Mouse (Mus musculus) spleen, adult 2 months (tissue): ENCODE data around the gene Hsd11b2. TPM values are rescaled to one million over a fixed set of nuclear protein-coding genes. Genes with fewer than 3 reads are reported as not detected.
A peak's percentile ranks its signal among the peaks of the same experiment; 100 is the strongest.

ENCODE experiments used
- DNase-seq, 2 experiments: peaks; one replicate each; pipeline versions ENCODE4 v3.0.0 to v3.0.0-alpha.2; 2012 to 2021; ENCODE audit warnings: low spot score in 2 of 2, low read depth in 1 of 2
- H3K27ac ChIP-seq: fragments of 200-500 bp; 2 replicates; pipeline ENCODE4 v1.5.1; 2012; ENCODE audit warnings: low read length, inconsistent platforms; ENCODE audit not compliant: insufficient read depth
- H3K27me3 ChIP-seq: fragments of 200-500 bp; 2 replicates; pipeline ENCODE4 v1.6.1; 2012; ENCODE audit warnings: mild to moderate bottlenecking, moderate library complexity, low read length, inconsistent platforms; ENCODE audit not compliant: control insufficient read depth, insufficient read depth
- H3K36me3 ChIP-seq: fragments of 200-500 bp; 2 replicates; pipeline ENCODE4 v1.6.1; 2012; ENCODE audit warnings: mild to moderate bottlenecking, low read length, inconsistent platforms; ENCODE audit not compliant: control insufficient read depth, insufficient read depth
- H3K4me1 ChIP-seq: fragments of 200-500 bp; 2 replicates; pipeline ENCODE4 v1.6.1; 2011; ENCODE audit warnings: inconsistent platforms; ENCODE audit not compliant: control insufficient read depth, insufficient read depth, insufficient read length
- H3K4me3 ChIP-seq: fragments of 200-500 bp; 2 replicates; pipeline ENCODE4 v1.5.1; 2011; ENCODE audit warnings: mild to moderate bottlenecking, inconsistent platforms; ENCODE audit not compliant: insufficient read depth, insufficient read length; ENCODE audit errors: extremely low read depth
- CTCF ChIP-seq: fragments of 200-500 bp; IDR thresholded peaks from 2 replicates; pipeline ENCODE4 v1.5.1; 2011; ENCODE audit warnings: mild to moderate bottlenecking, inconsistent platforms; ENCODE audit not compliant: insufficient read depth, insufficient read length, insufficient replicate concordance; ENCODE audit errors: extremely low read depth
- POLR2A ChIP-seq: fragments of 200-500 bp; IDR thresholded peaks from 2 replicates; pipeline ENCODE4 v1.6.1; 2011; ENCODE audit warnings: low read depth, low read length, inconsistent platforms
- WGBS: fragments of 180-500 bp; shearing (Covaris S2); methylation state at CpG from one replicate; pipeline ENCODE4 v1.1.7; 2018; 5-methylcytosine and 5-hydroxymethylcytosine counted together
- polyA plus RNA-seq: library from polyadenylated mRNA; depleted of rRNA; stranded (reverse); fragments of >200 nt; gene quantifications from 2 replicates; pipeline ENCODE4 v1.2.3, GENCODE M21; 2012; rRNA removed

The Hsd11b2 gene
- polyA plus RNA-seq: 0.44 and 0.62 TPM in 2 replicates

GRCm38 (mm10) chr8:105518436-105519313 lies at the start of gene Hsd11b2:
Gene Hsd11b2, plus strand, starts transcription at chr8:105518755.
- no peak within 1 kb of the TSS for H3K27ac ChIP-seq
- H3K27me3 ChIP-seq: peaks cover 6% of the 10 kb centered on the region; the same call in 1 of the 2 replicates
- peak; percentile 42 to 45 for DNase-seq

GRCm38 (mm10) chr8:105469041-105469695 lies 49.4 kb upstream of the Hsd11b2 start:
- Histone ChIP-seq H3K4me1 (no peaks in the 10 kb centered on the region), H3K27ac (no peak overlapping the region), H3K4me3 (no peak overlapping the region), H3K36me3 (no peaks in the 10 kb centered on the region), H3K27me3 (no peaks in the 10 kb centered on the region; the same call in 1 of the 2 replicates)
- no peak for TF ChIP-seq POLR2A
- no peak for TF ChIP-seq CTCF
- no peak for DNase-seq
- WGBS: 62% methylated on average over 6 of the region's 6 CpGs

More at GRCm38 (mm10) chr8:105518436-105519313, at the start of gene Hsd11b2:
- no peak for TF ChIP-seq POLR2A
- no peak for TF ChIP-seq CTCF
- H3K4me1 ChIP-seq: peaks cover 6% of the 10 kb centered on the region
- peaks cover 8% of the 10 kb centered on the region for H3K36me3 ChIP-seq
- peak within 1 kb of the TSS; percentile 56 for H3K4me3 ChIP-seq
- under 1% methylated on average over 68 of the region's 68 CpGs for WGBS

GRCm38 (mm10) chr8:105469816-105470215 lies 48.7 kb upstream of the Hsd11b2 start:
- H3K27me3 ChIP-seq: no peaks in the 10 kb centered on the region; the same call in 1 of the 2 replicates
- TF ChIP-seq POLR2A: no peak
- no peak for TF ChIP-seq CTCF
- WGBS: 83% methylated on average over 5 of the region's 5 CpGs
- H3K4me3 ChIP-seq: no peak overlapping the region
- DNase-seq: no peak
- no peak overlapping the region for H3K27ac ChIP-seq
- no peaks in the 10 kb centered on the region for H3K4me1 ChIP-seq
- no peaks in the 10 kb centered on the region for H3K36me3 ChIP-seq

- no peak for TF ChIP-seq POLR2A
- no peak for TF ChIP-seq CTCF
- Histone ChIP-seq H3K4me3 (no peak overlapping the region), H3K4me1 (no peaks in the 10 kb centered on the region), H3K27me3 (no peaks in the 10 kb centered on the region; the same call in 1 of the 2 replicates), H3K36me3 (no peaks in the 10 kb centered on the region), H3K27ac (no peak overlapping the region)
- no peak for DNase-seq
- 70% methylated on average over 5 of the region's 5 CpGs for WGBS
Measured at GRCm38 (mm10) chr8:105470262-105470661, 48.3 kb upstream of the Hsd11b2 start.

- no peaks in the 10 kb centered on the region for H3K4me1 ChIP-seq
- WGBS: 30% methylated on average over 11 of the region's 11 CpGs
- H3K27me3 ChIP-seq: no peaks in the 10 kb centered on the region; the same call in 1 of the 2 replicates
- no peaks in the 10 kb centered on the region for H3K36me3 ChIP-seq
- no peak overlapping the region for H3K4me3 ChIP-seq
- TF ChIP-seq CTCF (no peak), POLR2A (no peak)
- no peak overlapping the region for H3K27ac ChIP-seq
- no peak for DNase-seq
Measured at GRCm38 (mm10) chr8:105470681-105471313, 47.8 kb upstream of the Hsd11b2 start.

- H3K4me3 ChIP-seq: no peak within 1 kb of the TSS
- WGBS: 19% methylated on average over 25 of the region's 25 CpGs
- no peaks in the 10 kb centered on the region for H3K36me3 ChIP-seq
- H3K27ac ChIP-seq: no peak within 1 kb of the TSS
- peak in 1 of 2 experiments; percentile 39 for DNase-seq
- no peak for TF ChIP-seq POLR2A
- no peak for TF ChIP-seq CTCF
- H3K4me1 ChIP-seq: no peaks in the 10 kb centered on the region
- H3K27me3 ChIP-seq: no peaks in the 10 kb centered on the region; the same call in 1 of the 2 replicates
Measured at GRCm38 (mm10) chr8:105471314-105472015, 47.1 kb upstream of the Hsd11b2 start, which contains the start of gene Tppp3. Gene Tppp3, minus strand, starts transcription at chr8:105471526.
